Mouse (Mus musculus): ENCODE measurements around the gene Gm20828.
"Not testable (repeated sequence)": the region's sequence is repeated elsewhere in the genome, so short reads cannot be mapped to it uniquely, and the experiment has no call there.

The Gm20828 gene

GRCm38 (mm10) chrY:11199274-11199673 is at the start of gene Gm20828:
Gene Gm20828 (minus strand): TSS chrY:11199374.
- DNase-seq, result not testable (repeated sequence)
